Mouse (Mus musculus): ENCODE results near the gene Osbpl3. TPM values are rescaled to one million over a fixed set of nuclear protein-coding genes. Genes with fewer than 3 reads are reported as not detected.

Gene Osbpl3
- polyA plus RNA-seq, 1 experiment from 2014 or later: 19.7 TPM

DNA sequence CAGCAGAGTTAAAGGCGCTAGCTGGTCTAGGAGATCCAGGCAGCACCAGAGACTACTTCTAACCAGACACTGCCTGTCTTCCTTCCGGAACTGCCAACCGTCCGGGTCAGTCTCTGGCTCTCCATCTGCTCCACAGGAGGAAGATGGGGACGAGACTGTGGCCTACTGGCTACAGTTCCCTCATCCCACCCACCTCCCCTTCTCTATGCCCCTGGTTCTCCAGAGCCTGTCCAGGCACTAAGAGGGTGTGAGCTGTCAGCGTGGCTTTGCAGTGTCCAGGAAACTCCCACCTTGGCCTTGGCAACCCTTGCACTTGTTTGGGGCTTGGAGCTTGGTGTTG is 194.1 kb downstream of the Osbpl3 start:
- Histone ChIP-seq H3K4me3 (ENCODE audit: low read length) (peak overlapping the region; percentile 58), H3K4me2 (ENCODE audit: low read depth, low read length) (peak overlapping the region; percentile 82), H3K9me3 (replicated peaks; ENCODE audit: control insufficient read depth, low read length) (no peaks in the 10 kb centered on the region), H3K9ac (ENCODE audit: low read length) (peak overlapping the region; percentile 65), H3K27ac (ENCODE audit: low read length) (no peak overlapping the region), H3K27me3 (ENCODE audit: control insufficient read depth, insufficient read depth, low read length) (no peaks in the 10 kb centered on the region), H3K36me3 (ENCODE audit: control insufficient read depth, insufficient read depth) (no peaks in the 10 kb centered on the region), H3K4me1 (ENCODE audit: control insufficient read depth, insufficient read depth, low read length) (peaks cover 4% of the 10 kb centered on the region; the same call in 1 of the 2 replicates)
- WGBS: under 1% methylated on average over 6 of the region's 6 CpGs
- ATAC-seq (replicated peaks; ENCODE audit: extremely low read depth, insufficient read depth, low FRiP score): peak; percentile 34; the same call in 1 of the 2 replicates

DNA sequence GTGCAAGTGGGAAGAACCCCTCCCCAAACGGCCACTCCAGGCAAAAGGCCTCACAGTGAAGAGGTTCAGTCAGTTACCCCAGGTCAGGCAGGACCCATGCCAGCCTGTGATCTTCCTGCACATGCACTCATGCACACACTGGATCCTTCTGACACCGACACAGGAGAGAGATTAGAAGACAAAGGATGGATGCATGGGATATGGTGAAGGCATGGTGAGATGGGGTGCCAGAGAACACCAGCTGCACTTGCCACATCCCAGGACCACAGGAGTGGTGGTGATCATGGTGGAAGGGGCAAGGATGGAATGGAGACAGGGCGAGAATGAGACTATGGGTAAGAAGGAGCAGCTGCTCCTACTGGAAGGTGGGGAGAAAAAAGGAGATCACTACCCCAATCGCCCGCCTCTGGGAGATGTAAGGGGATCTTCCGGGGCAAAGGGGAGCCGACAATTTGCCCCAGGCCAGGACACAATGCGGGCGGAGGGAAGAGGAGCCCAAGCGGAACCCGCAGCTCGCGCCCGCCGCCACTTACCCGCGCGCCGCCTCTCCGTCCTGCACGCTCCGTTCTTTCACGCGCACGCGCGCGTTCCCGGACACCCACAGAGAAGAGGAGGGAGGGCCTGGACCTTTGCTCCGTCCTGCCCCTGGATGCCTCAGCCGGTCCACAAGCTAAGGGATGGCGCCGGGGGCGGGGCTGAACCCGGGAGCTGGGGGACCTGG is 194.6 kb downstream of the Osbpl3 start:
- Histone ChIP-seq H3K9me3 (replicated peaks; ENCODE audit: control insufficient read depth, low read length) (no peaks in the 10 kb centered on the region), H3K36me3 (ENCODE audit: control insufficient read depth, insufficient read depth) (no peaks in the 10 kb centered on the region), H3K27me3 (ENCODE audit: control insufficient read depth, insufficient read depth, low read length) (no peaks in the 10 kb centered on the region), H3K4me1 (ENCODE audit: control insufficient read depth, insufficient read depth, low read length) (peaks cover 4% of the 10 kb centered on the region; the same call in 1 of the 2 replicates), H3K9ac (ENCODE audit: low read length) (peak overlapping the region; percentile 65), H3K4me2 (ENCODE audit: low read depth, low read length) (peak overlapping the region; percentile 82), H3K27ac (ENCODE audit: low read length) (no peak overlapping the region), H3K4me3 (ENCODE audit: low read length) (peak overlapping the region; percentile 58)
- ATAC-seq (replicated peaks; ENCODE audit: extremely low read depth, insufficient read depth, low FRiP score): peak; percentile 89
- WGBS: 2% methylated on average over 33 of the region's 35 CpGs

GRCm38 (mm10) chr6:50255356-50255755 is 200.6 kb downstream of the Osbpl3 start:
- ATAC-seq (replicated peaks; ENCODE audit: extremely low read depth, insufficient read depth, low FRiP score): no peak
- Histone ChIP-seq H3K9ac (ENCODE audit: low read length) (no peak overlapping the region), H3K27ac (ENCODE audit: low read length) (no peak overlapping the region), H3K4me3 (ENCODE audit: low read length) (no peak overlapping the region), H3K9me3 (replicated peaks; ENCODE audit: control insufficient read depth, low read length) (0 out of 2 replicates have a peak, but pooled peaks cover 2% of the 10 kb centered on the region), H3K36me3 (ENCODE audit: control insufficient read depth, insufficient read depth) (no peaks in the 10 kb centered on the region), H3K27me3 (ENCODE audit: control insufficient read depth, insufficient read depth, low read length) (no peaks in the 10 kb centered on the region), H3K4me1 (ENCODE audit: control insufficient read depth, insufficient read depth, low read length) (peaks cover 8% of the 10 kb centered on the region), H3K4me2 (ENCODE audit: low read depth, low read length) (0 out of 2 replicates have a peak overlapping the region, but pooled peaks have one; percentile 65)
- 48% methylated on average over 5 of the region's 5 CpGs for WGBS

GRCm38 (mm10) chr6:50254723-50255184 is 201.2 kb downstream of the Osbpl3 start:
- Histone ChIP-seq H3K4me2 (ENCODE audit: low read depth, low read length) (peak overlapping the region; percentile 65), H3K36me3 (ENCODE audit: control insufficient read depth, insufficient read depth) (no peaks in the 10 kb centered on the region), H3K4me3 (ENCODE audit: low read length) (peak overlapping the region; percentile 28), H3K4me1 (ENCODE audit: control insufficient read depth, insufficient read depth, low read length) (peaks cover 8% of the 10 kb centered on the region), H3K27me3 (ENCODE audit: control insufficient read depth, insufficient read depth, low read length) (no peaks in the 10 kb centered on the region), H3K9me3 (replicated peaks; ENCODE audit: control insufficient read depth, low read length) (0 out of 2 replicates have a peak, but pooled peaks cover 2% of the 10 kb centered on the region), H3K9ac (ENCODE audit: low read length) (no peak overlapping the region), H3K27ac (ENCODE audit: low read length) (peak overlapping the region; percentile 55; the same call in 1 of the 2 replicates)
- peak; percentile 76 for ATAC-seq (replicated peaks; ENCODE audit: extremely low read depth, insufficient read depth, low FRiP score)
- 20% methylated on average over 10 of the region's 10 CpGs for WGBS

DNA sequence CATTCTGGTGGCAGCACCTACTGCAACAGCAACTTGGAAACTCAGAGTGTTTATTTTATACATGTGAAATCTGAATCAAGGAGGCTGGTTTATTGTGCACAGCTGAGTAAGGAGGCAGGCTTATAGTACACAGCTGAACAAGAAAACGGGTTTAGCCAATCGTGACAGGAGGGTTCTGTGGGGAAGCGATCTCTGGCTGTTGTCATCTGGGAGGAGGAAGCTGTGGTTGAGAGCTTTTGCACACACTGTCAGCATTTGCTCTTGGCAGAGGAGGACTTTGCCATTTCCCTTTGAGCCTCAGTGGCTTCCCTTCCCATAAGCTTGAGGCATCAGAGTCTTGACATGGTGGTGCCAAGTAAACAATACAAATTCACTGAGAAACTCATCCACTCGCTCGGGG is 203.3 kb downstream of the Osbpl3 start:
- H3K27me3 ChIP-seq (ENCODE audit: control insufficient read depth, insufficient read depth, low read length): no peaks in the 10 kb centered on the region
- H3K4me3 ChIP-seq (ENCODE audit: low read length): no peak overlapping the region
- no peak overlapping the region for H3K9ac ChIP-seq (ENCODE audit: low read length)
- H3K4me1 ChIP-seq (ENCODE audit: control insufficient read depth, insufficient read depth, low read length): peaks cover 8% of the 10 kb centered on the region
- no peaks in the 10 kb centered on the region for H3K36me3 ChIP-seq (ENCODE audit: control insufficient read depth, insufficient read depth)
- H3K9me3 ChIP-seq (replicated peaks; ENCODE audit: control insufficient read depth, low read length): 0 out of 2 replicates have a peak, but pooled peaks cover 2% of the 10 kb centered on the region
- no peak for ATAC-seq (replicated peaks; ENCODE audit: extremely low read depth, insufficient read depth, low FRiP score)
- H3K27ac ChIP-seq (ENCODE audit: low read length): peak overlapping the region; percentile 16; the same call in 1 of the 2 replicates
- 64% methylated on average over 5 of the region's 5 CpGs for WGBS
- no peak overlapping the region for H3K4me2 ChIP-seq (ENCODE audit: low read depth, low read length)

GRCm38 (mm10) chr6:50247791-50248190 is 208.2 kb downstream of the Osbpl3 start:
- no peak overlapping the region for H3K4me2 ChIP-seq (ENCODE audit: low read depth, low read length)

DNA sequence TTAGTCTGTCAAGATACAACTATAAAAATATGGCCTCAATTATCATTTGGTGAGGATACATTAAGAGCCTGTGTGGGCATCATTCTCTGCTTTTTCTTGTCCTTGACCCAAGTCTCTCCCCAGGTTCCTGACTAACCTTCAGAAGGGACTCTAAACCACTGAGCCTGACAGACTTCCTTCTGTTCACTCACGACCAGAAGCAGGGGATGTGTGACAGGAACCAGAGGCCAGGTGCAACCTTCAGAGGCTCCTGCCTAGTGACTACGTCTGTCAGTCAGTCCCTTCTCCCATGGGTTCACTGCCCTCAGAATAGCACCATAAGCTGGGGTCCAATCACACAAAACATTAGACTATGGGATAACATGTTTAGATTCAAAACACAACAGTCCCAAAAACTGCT is 208.6 kb downstream of the Osbpl3 start:
- Histone ChIP-seq H3K4me1 (ENCODE audit: control insufficient read depth, insufficient read depth, low read length) (no peaks in the 10 kb centered on the region), H3K27ac (ENCODE audit: low read length) (no peak overlapping the region), H3K9me3 (replicated peaks; ENCODE audit: control insufficient read depth, low read length) (0 out of 2 replicates have a peak, but pooled peaks cover 2% of the 10 kb centered on the region), H3K4me3 (ENCODE audit: low read length) (no peak overlapping the region), H3K9ac (ENCODE audit: low read length) (no peak overlapping the region), H3K27me3 (ENCODE audit: control insufficient read depth, insufficient read depth, low read length) (no peaks in the 10 kb centered on the region), H3K36me3 (ENCODE audit: control insufficient read depth, insufficient read depth) (no peaks in the 10 kb centered on the region), H3K4me2 (ENCODE audit: low read depth, low read length) (no peak overlapping the region)
- ATAC-seq (replicated peaks; ENCODE audit: extremely low read depth, insufficient read depth, low FRiP score): no peak
- WGBS: 69% methylated on average over 2 of the region's 2 CpGs

More at GRCm38 (mm10) chr6:50247791-50248190, 208.2 kb downstream of the Osbpl3 start:
- Histone ChIP-seq H3K4me3 (ENCODE audit: low read length) (no peak overlapping the region), H3K27ac (ENCODE audit: low read length) (no peak overlapping the region), H3K9me3 (replicated peaks; ENCODE audit: control insufficient read depth, low read length) (0 out of 2 replicates have a peak, but pooled peaks cover 2% of the 10 kb centered on the region), H3K4me1 (ENCODE audit: control insufficient read depth, insufficient read depth, low read length) (no peaks in the 10 kb centered on the region), H3K36me3 (ENCODE audit: control insufficient read depth, insufficient read depth) (no peaks in the 10 kb centered on the region), H3K9ac (ENCODE audit: low read length) (no peak overlapping the region), H3K27me3 (ENCODE audit: control insufficient read depth, insufficient read depth, low read length) (no peaks in the 10 kb centered on the region)
- no peak for ATAC-seq (replicated peaks; ENCODE audit: extremely low read depth, insufficient read depth, low FRiP score)
- 69% methylated on average over 4 of the region's 4 CpGs for WGBS

- H3K9me3 ChIP-seq (replicated peaks; ENCODE audit: control insufficient read depth, low read length): no peaks in the 10 kb centered on the region
- ATAC-seq (replicated peaks; ENCODE audit: extremely low read depth, insufficient read depth, low FRiP score): no peak
These were observed 211.0 kb downstream of the Osbpl3 start for GRCm38 (mm10) chr6:50244967-50245366.

GRCm38 (mm10) chr6:50244126-50244525 is 211.9 kb downstream of the Osbpl3 start:
- H3K9me3 ChIP-seq (replicated peaks; ENCODE audit: control insufficient read depth, low read length): no peaks in the 10 kb centered on the region
- H3K36me3 ChIP-seq (ENCODE audit: control insufficient read depth, insufficient read depth): no peaks in the 10 kb centered on the region
- no peaks in the 10 kb centered on the region for H3K4me1 ChIP-seq (ENCODE audit: control insufficient read depth, insufficient read depth, low read length)
- 70% methylated on average over 4 of the region's 4 CpGs for WGBS
- no peaks in the 10 kb centered on the region for H3K27me3 ChIP-seq (ENCODE audit: control insufficient read depth, insufficient read depth, low read length)
- H3K9ac ChIP-seq (ENCODE audit: low read length): no peak overlapping the region
- H3K4me2 ChIP-seq (ENCODE audit: low read depth, low read length): no peak overlapping the region
- no peak for ATAC-seq (replicated peaks; ENCODE audit: extremely low read depth, insufficient read depth, low FRiP score)
- H3K4me3 ChIP-seq (ENCODE audit: low read length): no peak overlapping the region
- H3K27ac ChIP-seq (ENCODE audit: low read length): no peak overlapping the region

More at GRCm38 (mm10) chr6:50244967-50245366, 211.0 kb downstream of the Osbpl3 start:
- WGBS: 74% methylated on average over 4 of the region's 4 CpGs
- Histone ChIP-seq H3K4me1 (ENCODE audit: control insufficient read depth, insufficient read depth, low read length) (no peaks in the 10 kb centered on the region), H3K36me3 (ENCODE audit: control insufficient read depth, insufficient read depth) (no peaks in the 10 kb centered on the region), H3K27ac (ENCODE audit: low read length) (no peak overlapping the region), H3K4me2 (ENCODE audit: low read depth, low read length) (no peak overlapping the region), H3K4me3 (ENCODE audit: low read length) (no peak overlapping the region), H3K27me3 (ENCODE audit: control insufficient read depth, insufficient read depth, low read length) (no peaks in the 10 kb centered on the region), H3K9ac (ENCODE audit: low read length) (no peak overlapping the region)
